Mouse (Mus musculus) mouse trophoblast stem cell (cell line): ENCODE measurements around the gene Olfr1105.

ENCODE experiments used
- in situ Hi-C, 2 experiments: fragments of 300-500 bp; cut with MseI, MboI; formaldehyde crosslinking; loops; 2 replicates in 1 of 2; 3 replicates in 1 of 2; pipeline ENCODE4 v1.15.1; 2025

Olfr1105 gene

GRCm38 (mm10) chr2:87036431-87036830 lies at the start of gene Olfr1105:
Gene Olfr1105 (minus strand): TSS chr2:87036531.
- in situ Hi-C loops = no loop called here

- in situ Hi-C loops = no loop called here
These were observed 39.4 kb upstream of the Olfr1105 start, which contains the start of gene Olfr1107 for GRCm38 (mm10) chr2:87075717-87076116. Gene Olfr1107 (minus strand): TSS chr2:87075817.

GRCm38 (mm10) chr2:87052173-87052572 lies 15.8 kb upstream of the Olfr1105 start, which contains the start of gene Olfr1106:
Gene Olfr1106 (minus strand): TSS chr2:87052273.
- in situ Hi-C loops = no loop called here

- in situ Hi-C loops = no loop called here
These were observed 9.4 kb downstream of the Olfr1105 start, which contains the start of gene Olfr1104 for GRCm38 (mm10) chr2:87026980-87027379. Gene Olfr1104 (minus strand): TSS chr2:87027080.

GRCm38 (mm10) chr2:86998098-86998497 lies 38.2 kb downstream of the Olfr1105 start, which contains the start of gene Olfr1102:
Gene Olfr1102 (plus strand): TSS chr2:86998398.
- in situ Hi-C loops = no loop called here

- in situ Hi-C loops = no loop called here
These were observed 45.2 kb downstream of the Olfr1105 start, which contains the start of gene Olfr1101 for GRCm38 (mm10) chr2:86991121-86991520. Gene Olfr1101 (minus strand): TSS chr2:86991221.
